Mouse (Mus musculus): ENCODE results near the gene Zdhhc22. TPM values are rescaled to one million over a fixed set of nuclear protein-coding genes. Genes with fewer than 3 reads are reported as not detected.
A peak's percentile ranks its signal among the peaks of the same experiment; 100 is the strongest.

Gene Zdhhc22
- polyA plus RNA-seq, 1 experiment, result 0.04 TPM

DNA sequence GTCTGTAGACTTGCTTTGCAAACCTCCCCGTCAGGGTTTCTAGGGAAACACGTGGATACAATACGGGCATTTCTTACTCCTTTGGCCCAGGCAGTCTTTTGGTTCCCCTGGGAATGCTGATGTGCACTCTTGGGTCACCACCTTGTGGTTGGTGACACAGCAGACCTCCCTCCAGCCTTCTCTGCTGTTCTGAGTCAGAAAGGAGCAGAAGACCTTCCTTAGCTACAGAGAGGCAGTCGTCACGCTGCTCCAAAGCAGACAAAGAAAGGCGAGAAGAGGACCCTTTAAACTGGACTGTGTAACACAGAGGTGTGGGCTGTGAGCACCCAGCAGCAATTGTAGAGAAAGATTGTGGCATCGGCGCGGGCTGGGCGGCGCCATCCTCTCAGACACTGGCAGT is 49.1 kb downstream of the Zdhhc22 start:
- WGBS, result 50% methylated on average over 11 of the region's 11 CpGs

DNA sequence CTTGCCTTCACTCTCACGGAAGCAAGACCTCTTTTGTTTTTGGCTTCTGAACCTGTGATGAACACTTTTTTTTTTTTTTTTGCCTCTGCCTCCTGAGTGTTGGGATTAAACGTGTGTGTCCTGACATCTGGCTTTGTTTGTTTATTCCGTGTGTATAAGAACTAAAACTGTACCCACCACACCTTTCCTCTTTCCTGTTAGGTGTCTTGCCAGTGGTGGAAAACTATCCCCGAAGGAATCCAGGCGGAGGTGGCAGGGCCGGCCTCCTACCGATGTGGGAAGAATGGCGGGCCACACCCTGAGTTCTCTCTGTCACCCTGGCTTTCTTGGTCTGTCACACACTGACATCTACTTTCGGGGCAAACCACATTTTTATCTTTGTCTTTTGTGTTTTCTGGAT is 51.7 kb downstream of the Zdhhc22 start:
- H3K27ac ChIP-seq (ENCODE audit: insufficient read depth, low read depth, low read length), result no peak overlapping the region
- no peaks in the 10 kb centered on the region for H3K36me3 ChIP-seq (ENCODE audit: control insufficient read depth, insufficient read depth, low read length)
- 63% methylated on average over 9 of the region's 9 CpGs for WGBS
- no peaks in the 10 kb centered on the region for H3K4me1 ChIP-seq (ENCODE audit: control insufficient read depth, insufficient read depth, insufficient read length, low read length)
- H3K4me3 ChIP-seq (ENCODE audit: low read depth, low read length), result no peak overlapping the region
- no peaks in the 10 kb centered on the region for H3K27me3 ChIP-seq (ENCODE audit: control insufficient read depth, insufficient read depth, low read length)
- TF ChIP-seq CTCF (IDR thresholded peaks at IDR 0.05; ENCODE audit: extremely low read depth, insufficient read length, insufficient replicate concordance, low read depth, low read length) (no peak), POLR2A (IDR thresholded peaks at IDR 0.05; ENCODE audit: low read depth, low read length) (no peak)

More for the DNA sequence above, 49.1 kb downstream of the Zdhhc22 start:
- Histone ChIP-seq H3K4me3 (ENCODE audit: low read depth, low read length) (no peak overlapping the region), H3K36me3 (ENCODE audit: control insufficient read depth, insufficient read depth, low read length) (no peaks in the 10 kb centered on the region), H3K27me3 (ENCODE audit: control insufficient read depth, insufficient read depth, low read length) (no peaks in the 10 kb centered on the region), H3K4me1 (ENCODE audit: control insufficient read depth, insufficient read depth, insufficient read length, low read length) (peaks cover 3% of the 10 kb centered on the region; the same call in 1 of the 2 replicates), H3K27ac (ENCODE audit: insufficient read depth, low read depth, low read length) (no peak overlapping the region)
- TF ChIP-seq POLR2A (IDR thresholded peaks at IDR 0.05; ENCODE audit: low read depth, low read length), result no peak
- TF ChIP-seq CTCF (IDR thresholded peaks at IDR 0.05; ENCODE audit: extremely low read depth, insufficient read length, insufficient replicate concordance, low read depth, low read length), result no peak

DNA sequence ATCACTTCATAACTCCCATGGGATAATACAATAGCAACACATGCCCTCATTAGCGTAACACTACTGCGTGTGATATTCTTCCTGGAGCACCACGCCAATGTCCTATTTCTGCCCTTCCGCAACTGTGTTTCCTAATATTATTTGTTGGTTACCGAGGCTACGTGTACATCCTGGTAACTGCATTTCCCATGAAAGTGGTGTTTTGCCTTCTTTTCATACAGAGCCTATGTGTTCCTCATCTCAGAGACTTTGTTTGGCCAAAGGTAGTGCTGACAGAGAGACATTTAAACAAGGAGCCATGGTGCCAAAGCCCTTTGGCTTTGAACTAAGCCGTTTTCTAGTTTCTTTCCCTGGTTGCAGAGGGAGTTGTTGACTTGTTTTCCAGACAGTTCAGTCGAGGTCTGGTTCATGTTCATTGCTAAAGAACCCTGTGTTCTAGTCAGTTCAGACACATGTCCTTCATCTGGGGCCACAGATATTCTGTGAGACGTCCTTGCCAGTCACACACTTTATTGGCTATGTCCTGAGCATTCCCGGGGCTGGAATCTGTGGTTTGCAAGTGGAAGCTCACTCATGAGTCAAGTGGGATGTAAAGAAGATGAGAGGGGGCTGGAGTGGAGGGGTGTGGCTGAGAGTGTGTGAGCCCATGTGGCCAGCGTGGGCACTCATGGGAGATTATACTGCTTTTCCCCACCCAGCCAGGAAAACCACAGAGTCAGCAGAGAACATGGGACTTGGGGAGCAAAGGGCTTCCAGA is 53.5 kb downstream of the Zdhhc22 start:
- Histone ChIP-seq H3K27ac (ENCODE audit: insufficient read depth, low read depth, low read length) (peak overlapping the region; percentile 55; the same call in 1 of the 2 replicates), H3K36me3 (ENCODE audit: control insufficient read depth, insufficient read depth, low read length) (no peaks in the 10 kb centered on the region), H3K27me3 (ENCODE audit: control insufficient read depth, insufficient read depth, low read length) (no peaks in the 10 kb centered on the region), H3K4me3 (ENCODE audit: low read depth, low read length) (no peak overlapping the region), H3K4me1 (ENCODE audit: control insufficient read depth, insufficient read depth, insufficient read length, low read length) (peaks cover 7% of the 10 kb centered on the region; the same call in 1 of the 2 replicates)
- TF ChIP-seq CTCF (IDR thresholded peaks at IDR 0.05; ENCODE audit: extremely low read depth, insufficient read length, insufficient replicate concordance, low read depth, low read length), result no peak
- no peak for TF ChIP-seq POLR2A (IDR thresholded peaks at IDR 0.05; ENCODE audit: low read depth, low read length)
- WGBS, result 72% methylated on average over 11 of the region's 11 CpGs

DNA sequence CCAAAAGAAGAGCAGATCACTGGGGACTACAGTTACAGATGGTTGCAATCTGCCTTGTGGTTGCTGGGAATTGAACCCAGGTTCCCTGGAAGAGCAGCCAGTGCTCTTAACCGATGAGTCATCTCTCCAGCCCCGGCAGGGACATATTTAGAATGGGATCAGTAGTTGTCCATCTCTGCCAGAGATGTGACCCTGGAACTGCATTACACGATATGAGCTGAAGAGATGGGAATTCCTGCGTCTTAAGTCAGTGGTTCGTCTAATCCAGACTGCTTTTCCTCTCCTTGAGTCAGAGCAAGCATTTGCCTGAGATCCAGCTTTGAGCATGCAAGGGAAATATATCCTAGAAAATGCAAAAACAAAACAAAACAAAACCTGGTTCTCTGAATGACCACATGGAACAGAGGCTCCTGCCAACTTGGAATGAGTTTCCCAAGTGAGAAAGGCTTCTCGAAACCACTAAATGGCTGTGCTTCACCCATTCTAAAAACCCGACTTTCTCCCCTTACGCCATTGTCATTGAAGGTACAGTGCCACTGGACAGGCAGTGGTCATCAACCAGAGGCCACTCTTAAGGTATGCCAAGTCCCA is 54.4 kb downstream of the Zdhhc22 start:
- peak overlapping the region; percentile 58 for H3K27ac ChIP-seq (ENCODE audit: insufficient read depth, low read depth, low read length)
- no peak overlapping the region for H3K4me3 ChIP-seq (ENCODE audit: low read depth, low read length)
- H3K4me1 ChIP-seq (ENCODE audit: control insufficient read depth, insufficient read depth, insufficient read length, low read length), result peaks cover 12% of the 10 kb centered on the region; the same call in 1 of the 2 replicates
- no peaks in the 10 kb centered on the region for H3K27me3 ChIP-seq (ENCODE audit: control insufficient read depth, insufficient read depth, low read length)
- TF ChIP-seq POLR2A (IDR thresholded peaks at IDR 0.05; ENCODE audit: low read depth, low read length), result no peak
- TF ChIP-seq CTCF (IDR thresholded peaks at IDR 0.05; ENCODE audit: extremely low read depth, insufficient read length, insufficient replicate concordance, low read depth, low read length), result no peak
- WGBS, result 66% methylated on average over 8 of the region's 8 CpGs
- H3K36me3 ChIP-seq (ENCODE audit: control insufficient read depth, insufficient read depth, low read length), result no peaks in the 10 kb centered on the region

DNA sequence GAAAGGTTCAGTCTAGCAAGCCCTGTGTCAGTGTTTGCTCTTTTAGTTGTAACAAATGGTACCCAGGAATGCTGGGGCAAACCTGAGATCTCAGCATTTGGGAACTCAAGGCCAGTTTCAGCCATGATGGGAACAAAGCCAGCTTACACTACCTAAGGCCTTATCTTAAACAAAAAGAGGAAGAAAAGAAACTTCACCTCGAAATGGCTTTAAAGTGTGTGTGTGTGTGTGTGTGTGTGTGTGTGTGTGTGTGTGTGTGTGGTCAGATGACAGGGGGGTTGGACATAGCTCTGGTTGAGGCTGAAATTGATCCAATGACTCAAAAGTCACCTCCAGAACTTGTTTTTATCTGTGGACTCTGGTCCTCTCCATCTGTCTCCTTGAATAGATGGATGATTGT is 55.5 kb downstream of the Zdhhc22 start:
- H3K36me3 ChIP-seq (ENCODE audit: control insufficient read depth, insufficient read depth, low read length), result no peaks in the 10 kb centered on the region
- TF ChIP-seq POLR2A (IDR thresholded peaks at IDR 0.05; ENCODE audit: low read depth, low read length) (no peak), CTCF (IDR thresholded peaks at IDR 0.05; ENCODE audit: extremely low read depth, insufficient read length, insufficient replicate concordance, low read depth, low read length) (no peak)
- no peak overlapping the region for H3K4me3 ChIP-seq (ENCODE audit: low read depth, low read length)
- peaks cover 12% of the 10 kb centered on the region; the same call in 1 of the 2 replicates for H3K4me1 ChIP-seq (ENCODE audit: control insufficient read depth, insufficient read depth, insufficient read length, low read length)
- H3K27me3 ChIP-seq (ENCODE audit: control insufficient read depth, insufficient read depth, low read length), result no peaks in the 10 kb centered on the region
- H3K27ac ChIP-seq (ENCODE audit: insufficient read depth, low read depth, low read length), result no peak overlapping the region
- 14% methylated on average over 1 of the region's 1 CpGs for WGBS

DNA sequence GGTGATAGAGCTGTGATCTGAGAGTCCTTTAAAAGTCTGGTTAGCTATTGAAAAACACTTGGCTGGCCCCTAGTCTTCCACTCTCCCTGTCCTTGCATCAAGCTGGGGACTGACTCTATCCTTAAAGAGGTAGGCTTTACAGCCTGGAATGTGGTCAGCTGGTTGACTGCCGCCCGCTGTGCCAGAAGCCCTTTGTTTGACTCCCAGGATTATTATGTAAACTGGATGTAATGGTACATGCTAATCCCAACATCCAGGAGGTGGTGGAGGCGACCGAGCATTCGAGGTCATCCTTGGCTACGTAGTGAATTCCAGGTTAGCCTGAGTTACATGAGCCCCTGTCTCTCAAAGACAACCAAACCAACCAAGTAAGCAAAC is 57.7 kb downstream of the Zdhhc22 start:
- Histone ChIP-seq H3K4me3 (ENCODE audit: low read depth, low read length) (no peak overlapping the region), H3K27me3 (ENCODE audit: control insufficient read depth, insufficient read depth, low read length) (no peaks in the 10 kb centered on the region), H3K27ac (ENCODE audit: insufficient read depth, low read depth, low read length) (peak overlapping the region; percentile 41), H3K4me1 (ENCODE audit: control insufficient read depth, insufficient read depth, insufficient read length, low read length) (peaks cover 12% of the 10 kb centered on the region; the same call in 1 of the 2 replicates), H3K36me3 (ENCODE audit: control insufficient read depth, insufficient read depth, low read length) (no peaks in the 10 kb centered on the region)
- WGBS, result 55% methylated on average over 6 of the region's 6 CpGs
- TF ChIP-seq CTCF (IDR thresholded peaks at IDR 0.05; ENCODE audit: extremely low read depth, insufficient read length, insufficient replicate concordance, low read depth, low read length), result no peak

DNA sequence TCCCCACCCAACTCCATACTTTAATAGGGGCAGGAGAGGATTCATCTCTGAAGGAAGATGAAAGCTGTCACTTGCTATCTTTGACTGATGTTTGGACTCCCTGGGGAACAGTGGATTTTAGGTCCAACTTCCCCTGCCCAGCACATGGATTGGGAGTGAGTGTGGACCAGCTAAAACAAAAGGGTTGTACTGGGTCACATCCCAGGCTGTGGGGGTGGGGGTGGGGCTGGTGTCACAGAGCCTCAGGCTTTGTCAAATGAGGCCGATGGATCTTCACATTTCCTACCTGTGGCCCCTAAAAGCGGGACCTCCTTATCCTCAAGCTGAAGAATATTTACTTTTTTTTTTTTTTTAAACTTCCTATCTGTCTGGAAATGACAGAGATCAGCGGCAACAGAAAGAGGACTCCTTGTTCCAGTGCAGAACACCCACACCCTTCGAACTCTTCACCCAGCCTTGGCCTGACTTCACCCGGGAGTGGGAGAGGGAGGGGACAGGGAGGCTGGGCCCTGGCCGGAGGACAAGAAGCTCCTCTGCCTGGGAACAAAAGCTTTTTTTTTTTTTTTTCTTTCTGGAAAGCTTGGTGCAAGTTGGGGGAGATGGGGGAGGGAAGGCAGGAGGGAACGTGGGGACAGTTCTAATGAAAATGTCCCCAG is 58.2 kb downstream of the Zdhhc22 start:
- Histone ChIP-seq H3K36me3 (ENCODE audit: control insufficient read depth, insufficient read depth, low read length) (no peaks in the 10 kb centered on the region), H3K27me3 (ENCODE audit: control insufficient read depth, insufficient read depth, low read length) (no peaks in the 10 kb centered on the region), H3K27ac (ENCODE audit: insufficient read depth, low read depth, low read length) (peak overlapping the region; percentile 83), H3K4me3 (ENCODE audit: low read depth, low read length) (no peak overlapping the region), H3K4me1 (ENCODE audit: control insufficient read depth, insufficient read depth, insufficient read length, low read length) (peaks cover 12% of the 10 kb centered on the region; the same call in 1 of the 2 replicates)
- TF ChIP-seq POLR2A (IDR thresholded peaks at IDR 0.05; ENCODE audit: low read depth, low read length) (no peak), CTCF (IDR thresholded peaks at IDR 0.05; ENCODE audit: extremely low read depth, insufficient read length, insufficient replicate concordance, low read depth, low read length) (no peak)
- whole genome bisulfite sequencing, result 13% methylated on average over 7 of the region's 7 CpGs

Data from small intestine, adult 2 months (tissue).